Mouse (Mus musculus) lung, embryonic 14.5 days (tissue): ENCODE data around the gene Gpr1. TPM values are rescaled to one million over a fixed set of nuclear protein-coding genes. Genes with fewer than 3 reads are reported as not detected.
A peak's percentile ranks its signal among the peaks of the same experiment; 100 is the strongest.
"Not testable (repeated sequence)": the region's sequence is repeated elsewhere in the genome, so short reads cannot be mapped to it uniquely, and the experiment has no call there.

ENCODE experiments used
- ATAC-seq: fragments of 200-750 bp; cut with Nextera tagmentation; 2 replicates; pipeline ENCODE4 v1.8.0; 2017; ENCODE audit warnings: mild to moderate bottlenecking, moderate TSS enrichment, moderate library complexity; ENCODE audit not compliant: insufficient read depth
- DNase-seq: peaks from one replicate; pipeline ENCODE4 v3.0.0-alpha.2; 2015
- H3K27ac ChIP-seq: fragments of 300-500 bp; sonication (generic); 2 replicates; pipeline ENCODE4 v1.5.1; 2014; ENCODE audit warnings: low read depth, mild to moderate bottlenecking, moderate library complexity
- H3K27me3 ChIP-seq: fragments of 300-500 bp; sonication (generic); 2 replicates; pipeline ENCODE4 v1.6.1; 2014; ENCODE audit warnings: low read length, control low read depth; ENCODE audit not compliant: insufficient read depth
- H3K36me3 ChIP-seq: fragments of 300-500 bp; sonication (generic); 2 replicates; pipeline ENCODE4 v1.6.1; 2014; ENCODE audit warnings: control low read depth; ENCODE audit not compliant: insufficient read depth
- H3K4me1 ChIP-seq: fragments of 300-500 bp; sonication (generic); 2 replicates; pipeline ENCODE4 v1.6.1; 2014; ENCODE audit warnings: antibody characterized with exemption, control low read depth; ENCODE audit not compliant: insufficient read depth
- H3K4me2 ChIP-seq: fragments of 300-500 bp; sonication (generic); 2 replicates; pipeline ENCODE4 v1.6.1; 2014; ENCODE audit warnings: mild to moderate bottlenecking
- H3K4me3 ChIP-seq: fragments of 300-500 bp; sonication (generic); 2 replicates; pipeline ENCODE4 v1.5.1; 2014; ENCODE audit warnings: low read depth, low read length
- H3K9ac ChIP-seq: fragments of 300-500 bp; sonication (generic); 2 replicates; pipeline ENCODE4 v1.6.1; 2014
- H3K9me3 ChIP-seq: fragments of 300-500 bp; sonication (generic); 2 replicates; pipeline ENCODE4 v1.6.1; 2016; ENCODE audit warnings: low read depth, low read length, control low read depth
- CTCF ChIP-seq: IDR thresholded peaks from 2 replicates; pipeline ENCODE4 v1.5.1; 2016; ENCODE audit warnings: antibody characterized with exemption, low read depth
- WGBS: fragments of 180-500 bp; shearing (Covaris S2); extraction: QIAGEN DNeasy Blood & Tissue Kit; methylation state at CpG from one replicate; pipeline ENCODE4 v1.1.7; 2014; 5-methylcytosine and 5-hydroxymethylcytosine counted together
- polyA plus RNA-seq: library from polyadenylated mRNA; unstranded; fragments of >200 nt; fragmentation: Nextera tagmentation; extraction: Ambion mirVana; gene quantifications from 2 replicates; pipeline ENCODE4 v1.2.1, GENCODE M21; 2014

The Gpr1 gene
- polyA plus RNA-seq, 1 experiment from 2014 or later, result not detected

DNA sequence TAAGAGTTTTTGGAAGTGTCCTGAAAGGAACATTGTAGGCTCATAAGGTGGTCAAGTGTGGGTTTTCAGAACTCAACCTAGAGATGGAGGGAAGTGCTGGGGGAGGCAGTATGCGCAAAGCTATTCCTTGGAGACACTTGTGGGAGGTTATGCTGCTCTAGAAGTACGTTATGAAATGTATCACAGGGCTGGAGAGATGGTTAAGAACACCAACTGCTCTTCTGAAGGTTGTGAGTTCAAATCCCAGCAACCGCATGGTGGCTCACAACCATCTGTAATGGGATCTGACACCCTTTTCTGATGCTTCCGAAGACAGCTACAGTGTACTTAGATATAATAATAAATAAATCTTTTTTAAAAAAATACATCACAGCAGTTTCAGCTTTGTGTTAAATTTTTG lies 34.2 kb downstream of the Gpr1 start:
- Histone ChIP-seq H3K4me3 (no peak overlapping the region), H3K4me1 (peaks cover 12% of the 10 kb centered on the region), H3K36me3 (peaks cover 33% of the 10 kb centered on the region), H3K9me3 (no peaks in the 10 kb centered on the region), H3K4me2 (no peak overlapping the region), H3K27ac (no peak overlapping the region), H3K9ac (no peak overlapping the region), H3K27me3 (no peaks in the 10 kb centered on the region)
- ATAC-seq (no peak), DNase-seq (no peak)
- no peak for TF ChIP-seq CTCF
- 88% methylated on average over 4 of the region's 4 CpGs for WGBS

DNA sequence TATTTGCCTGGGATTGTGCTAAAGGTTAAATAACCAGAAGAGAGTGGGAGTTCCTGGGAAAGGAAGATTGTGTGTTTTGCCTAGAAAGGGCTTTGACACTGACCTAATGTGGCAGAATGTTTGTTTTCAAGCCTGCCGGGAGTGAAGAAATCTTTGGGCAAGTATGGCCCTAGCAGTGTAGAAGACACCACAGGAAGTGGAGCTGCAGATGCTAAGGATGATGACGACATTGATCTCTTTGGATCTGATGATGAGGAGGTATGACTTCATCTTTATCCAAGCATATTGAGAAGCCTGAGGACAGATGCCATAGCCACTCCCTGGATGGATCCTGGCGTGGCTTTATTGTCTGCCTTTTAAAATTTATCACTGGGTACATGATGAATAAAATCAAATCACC lies 36.0 kb downstream of the Gpr1 start:
- H3K9ac ChIP-seq, result peak overlapping the region; percentile 92; the same call in 1 of the 2 replicates
- no peak for ATAC-seq

GRCm38 (mm10) chr1:63176604-63177421 lies 37.5 kb downstream of the Gpr1 start, which contains the start of the genes Eef1b2 and Ndufs1:
Gene Eef1b2, plus strand, starts transcription at chr1:63176825.
Gene Ndufs1, minus strand, starts transcription at chr1:63176833.
- ATAC-seq (peak; percentile 88), DNase-seq (peak; percentile 99)
- under 1% methylated on average over 72 of the region's 72 CpGs for WGBS
- peaks cover 16% of the 10 kb centered on the region for H3K4me1 ChIP-seq
- peaks cover 37% of the 10 kb centered on the region for H3K36me3 ChIP-seq
- no peaks in the 10 kb centered on the region for H3K27me3 ChIP-seq
- peak within 1 kb of the TSS; percentile 92 for H3K9ac ChIP-seq
- peak within 1 kb of the TSS; percentile 88 for H3K27ac ChIP-seq
- peak within 1 kb of the TSS; percentile 97 for H3K4me3 ChIP-seq
- H3K9me3 ChIP-seq, result no peaks in the 10 kb centered on the region
- peak within 1 kb of the TSS; percentile 89 for H3K4me2 ChIP-seq
- no peak for TF ChIP-seq CTCF

More for the DNA sequence above, 36.0 kb downstream of the Gpr1 start:
- 58% methylated on average over 3 of the region's 3 CpGs for WGBS
- TF ChIP-seq CTCF, result no peak
- no peaks in the 10 kb centered on the region for H3K9me3 ChIP-seq
- H3K27me3 ChIP-seq, result no peaks in the 10 kb centered on the region
- peaks cover 16% of the 10 kb centered on the region for H3K4me1 ChIP-seq
- no peak for DNase-seq
- H3K4me3 ChIP-seq, result peak overlapping the region; percentile 97
- H3K27ac ChIP-seq, result no peak overlapping the region
- H3K4me2 ChIP-seq, result peak overlapping the region; percentile 89
- peaks cover 33% of the 10 kb centered on the region for H3K36me3 ChIP-seq

DNA sequence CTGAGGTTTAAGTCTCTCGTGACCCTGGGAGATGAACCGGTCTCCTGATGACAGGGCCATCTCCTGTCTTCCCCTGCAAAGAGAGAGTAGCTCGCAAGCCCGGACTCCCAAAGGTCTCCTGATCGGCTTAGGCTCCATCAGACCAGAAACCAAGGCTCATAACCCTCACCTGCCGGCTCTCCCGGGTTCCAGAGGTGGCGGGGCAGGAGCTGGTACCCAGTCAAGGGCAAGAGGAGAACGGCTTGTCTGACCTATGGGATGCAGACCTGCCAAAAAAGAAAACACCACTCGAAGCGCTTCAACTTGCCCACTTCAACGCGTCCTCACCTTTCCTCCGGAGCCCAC lies 38.1 kb downstream of the Gpr1 start:
- ATAC-seq (peak; percentile 32), DNase-seq (no peak)
- Histone ChIP-seq H3K27me3 (no peaks in the 10 kb centered on the region), H3K4me2 (peak overlapping the region; percentile 89), H3K27ac (peak overlapping the region; percentile 88; the same call in 1 of the 2 replicates), H3K4me3 (peak overlapping the region; percentile 97), H3K4me1 (peaks cover 16% of the 10 kb centered on the region), H3K9ac (peak overlapping the region; percentile 92), H3K36me3 (peaks cover 38% of the 10 kb centered on the region), H3K9me3 (no peaks in the 10 kb centered on the region)
- WGBS, result under 1% methylated on average over 14 of the region's 14 CpGs
- TF ChIP-seq CTCF, result no peak

GRCm38 (mm10) chr1:63175853-63176252 lies 38.5 kb downstream of the Gpr1 start:
- Histone ChIP-seq H3K9me3 (no peaks in the 10 kb centered on the region), H3K4me3 (peak overlapping the region; percentile 97), H3K4me2 (peak overlapping the region; percentile 89), H3K27me3 (no peaks in the 10 kb centered on the region), H3K4me1 (peaks cover 16% of the 10 kb centered on the region), H3K27ac (peak overlapping the region; percentile 88; the same call in 1 of the 2 replicates), H3K9ac (peak overlapping the region; percentile 92), H3K36me3 (peaks cover 41% of the 10 kb centered on the region)
- DNase-seq (peak; percentile 31), ATAC-seq (no peak)
- no peak for TF ChIP-seq CTCF
- 7% methylated on average over 11 of the region's 11 CpGs for WGBS

- no peak for DNase-seq
- no peak for ATAC-seq
- WGBS, result 69% methylated on average over 2 of the region's 2 CpGs
- Histone ChIP-seq H3K9me3 (no peaks in the 10 kb centered on the region), H3K4me1 (no peaks in the 10 kb centered on the region), H3K4me3 (no peak overlapping the region), H3K27ac (no peak overlapping the region), H3K36me3 (peaks cover 73% of the 10 kb centered on the region), H3K4me2 (no peak overlapping the region), H3K27me3 (no peaks in the 10 kb centered on the region), H3K9ac (no peak overlapping the region)
- no peak for TF ChIP-seq CTCF
These were observed 45.7 kb downstream of the Gpr1 start for GRCm38 (mm10) chr1:63168638-63169037.

DNA sequence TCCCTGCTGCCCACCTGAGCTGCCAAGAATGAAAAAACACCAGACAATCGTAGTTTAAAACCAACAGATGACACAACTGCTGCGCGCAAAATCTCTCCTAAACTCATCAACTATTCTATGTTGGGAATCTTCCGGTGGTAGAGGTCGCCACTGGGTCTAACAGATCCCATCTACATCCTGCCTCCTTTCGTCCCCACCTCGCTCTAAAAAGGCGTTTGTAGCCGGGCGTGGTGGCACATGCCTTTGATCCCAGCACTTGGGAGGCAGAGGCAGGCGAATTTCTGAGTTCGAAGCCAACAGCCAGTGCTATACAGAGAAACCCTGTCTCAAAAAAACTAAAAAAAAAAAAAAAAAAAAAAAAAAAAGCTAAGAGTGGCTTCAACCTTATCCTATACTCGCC lies 74.1 kb downstream of the Gpr1 start:
- no peak overlapping the region for H3K27ac ChIP-seq
- WGBS, result 95% methylated on average over 13 of the region's 13 CpGs
- H3K36me3 ChIP-seq, result peaks cover 45% of the 10 kb centered on the region
- no peak overlapping the region for H3K4me3 ChIP-seq
- no peak for TF ChIP-seq CTCF
- no peaks in the 10 kb centered on the region for H3K9me3 ChIP-seq
- DNase-seq (no peak), ATAC-seq (no peak)
- no peak overlapping the region for H3K9ac ChIP-seq
- H3K4me2 ChIP-seq, result no peak overlapping the region
- H3K4me1 ChIP-seq, result no peaks in the 10 kb centered on the region
- no peaks in the 10 kb centered on the region for H3K27me3 ChIP-seq

DNA sequence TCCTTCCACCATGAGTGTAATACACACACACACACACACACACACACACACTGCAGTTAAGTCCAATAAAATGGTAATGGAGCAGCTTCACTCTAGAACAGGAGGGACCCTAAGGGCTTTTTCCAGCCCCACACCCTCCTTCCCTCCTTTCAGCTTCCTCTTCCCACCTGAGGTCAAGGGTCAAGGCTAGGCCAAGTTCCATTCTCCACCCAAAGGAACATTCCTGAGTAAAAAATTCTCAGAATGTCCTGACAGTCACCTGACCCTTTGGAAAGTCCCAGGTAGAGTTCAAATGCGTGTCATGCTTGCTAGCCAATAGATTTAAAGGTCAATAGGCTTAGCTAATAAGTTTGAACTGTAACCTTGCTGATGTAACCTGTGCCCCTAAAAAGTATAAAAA lies 75.8 kb downstream of the Gpr1 start:
- peaks cover 29% of the 10 kb centered on the region for H3K36me3 ChIP-seq
- H3K4me2 ChIP-seq, H3K4me1 ChIP-seq, H3K4me3 ChIP-seq, DNase-seq, H3K9me3 ChIP-seq, H3K9ac ChIP-seq, ATAC-seq, H3K27ac ChIP-seq, H3K27me3 ChIP-seq: not testable (repeated sequence)
- 84% methylated on average over 1 of the region's 1 CpGs for WGBS
